Mouse (Mus musculus) CH12.LX (cell line): ENCODE measurements around the gene Sec22c.

Source experiments
- BHLHE40 ChIP-seq: IDR thresholded peaks from 2 replicates; pipeline ENCODE4 v1.6.1; 2011; ENCODE audit warnings: mild to moderate bottlenecking, low read depth, low read length, improper control_type of control experiment
- CTCF ChIP-seq, 2 experiments: IDR thresholded peaks in 1 of 2; conservative IDR thresholded peaks in 1 of 2; 2 replicates each; pipeline ENCODE4 v1.5.1; 2011 to 2012; ENCODE audit warnings: low read depth in 2 of 2, low read length in 2 of 2, improper control_type of control experiment in 1 of 2, inconsistent platforms in 1 of 2, mild to moderate bottlenecking in 1 of 2, moderate library complexity in 1 of 2
- POLR2A ChIP-seq: IDR thresholded peaks from 2 replicates; pipeline ENCODE4 v1.6.1; 2011; ENCODE audit warnings: low read depth, mild to moderate bottlenecking, improper control_type of control experiment, low read length
- RCOR1 ChIP-seq: conservative IDR thresholded peaks from 2 replicates; pipeline ENCODE4 v1.6.1; 2012; ENCODE audit warnings: low read depth, mild to moderate bottlenecking, inconsistent platforms, low read length, improper control_type of control experiment
- UBTF ChIP-seq: IDR thresholded peaks from 2 replicates; pipeline ENCODE4 v1.6.1; 2012; ENCODE audit warnings: low read depth, mild to moderate bottlenecking, inconsistent platforms, low read length, improper control_type of control experiment, moderate library complexity
- ZC3H11A ChIP-seq: IDR thresholded peaks from 2 replicates; pipeline ENCODE4 v1.6.1; 2012; ENCODE audit warnings: low read depth, mild to moderate bottlenecking, inconsistent platforms, low read length, improper control_type of control experiment
- ZKSCAN1 ChIP-seq: IDR thresholded peaks from 2 replicates; pipeline ENCODE4 v1.6.1; 2012; ENCODE audit warnings: low read depth, inconsistent platforms, low read length, improper control_type of control experiment, borderline replicate concordance

DNA sequence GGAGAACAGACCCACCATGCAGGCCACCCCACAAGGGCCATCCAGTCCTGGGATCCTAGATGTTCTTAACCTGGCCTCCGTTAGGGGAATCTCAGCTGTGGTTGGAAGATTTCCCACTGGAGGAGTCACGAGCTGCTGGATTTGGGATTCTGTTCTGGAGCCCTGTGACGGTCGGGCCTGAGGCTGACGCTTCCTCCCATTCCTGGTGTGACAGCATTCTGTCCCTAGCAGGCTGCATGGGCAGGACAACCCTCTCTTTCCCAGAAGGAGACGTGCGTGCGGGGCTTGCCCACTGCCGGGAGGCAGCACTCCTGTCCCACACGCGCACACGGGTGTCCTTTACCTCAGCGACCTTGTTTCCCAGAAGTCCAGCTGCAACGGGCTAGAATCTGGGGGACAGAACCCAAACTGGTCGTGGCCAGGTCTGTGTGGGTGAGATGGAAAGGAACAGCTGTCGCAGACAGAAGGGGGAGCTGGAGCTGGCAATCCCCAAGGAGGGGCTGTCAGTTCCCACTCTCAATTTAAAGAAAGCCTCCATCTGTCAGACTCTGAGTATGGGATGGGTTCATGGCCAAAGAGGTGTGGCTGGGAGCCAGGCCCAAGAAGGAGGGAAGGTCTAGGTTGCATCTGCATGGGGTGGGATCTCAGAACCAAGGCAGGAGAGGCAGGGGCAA lies 38.2 kb downstream of the Sec22c start:
- TF ChIP-seq POLR2A (no peak), CTCF (conservative IDR thresholded peaks at IDR 0.05 in 1 of 2, IDR thresholded peaks at IDR 0.05 in 1 of 2; ENCODE audit: low read depth in 2 of 2, low read length in 2 of 2) (no peak), ZKSCAN1 (no peak), ZC3H11A (no peak), UBTF (no peak), BHLHE40 (no peak), RCOR1 (no peak)
